Mouse (Mus musculus): ENCODE measurements at regions not wholly inside any gene's neighbourhood (a gene's known extent, or its start where the extent isn't known, plus 50 kb on each side); places are given as distances from the start of the nearest gene placed in this dataset.

DNA sequence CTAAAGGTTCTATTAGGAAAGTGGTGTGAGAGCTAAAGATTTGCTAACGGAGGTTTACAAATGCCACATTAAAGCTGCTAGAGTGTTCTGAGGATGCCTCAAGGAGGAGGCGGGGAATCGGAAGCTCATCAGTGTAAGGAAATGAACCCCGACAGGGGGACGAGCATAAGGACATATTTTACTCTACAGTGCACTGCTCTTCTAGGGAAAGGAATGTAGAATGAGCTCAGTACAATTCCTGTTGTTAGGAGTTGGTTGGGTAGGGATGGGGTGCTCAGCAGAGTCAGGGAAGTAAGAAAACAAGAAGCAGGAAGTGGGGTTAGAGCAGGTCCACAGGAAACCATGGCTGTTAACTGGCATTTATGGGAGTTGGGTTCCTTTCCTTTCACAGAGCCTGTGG is 54.6 kb downstream of the Mex3b start:
- DNase-seq: no peak

GRCm38 (mm10) chr7:82923220-82924071 is 56.3 kb downstream of the Mex3b start:
- peak in 1 of 2 experiments; percentile 10 for DNase-seq
- intact Hi-C loops (cut with DNase I): no loop called here

More for the DNA sequence above, 54.6 kb downstream of the Mex3b start:
- intact Hi-C loops (cut with DNase I): no loop called here

- intact Hi-C loops (cut with DNase I): no loop called here
- no peak for DNase-seq
Observed at GRCm38 (mm10) chr7:82924092-82924491, 57.0 kb downstream of the Mex3b start.

DNA sequence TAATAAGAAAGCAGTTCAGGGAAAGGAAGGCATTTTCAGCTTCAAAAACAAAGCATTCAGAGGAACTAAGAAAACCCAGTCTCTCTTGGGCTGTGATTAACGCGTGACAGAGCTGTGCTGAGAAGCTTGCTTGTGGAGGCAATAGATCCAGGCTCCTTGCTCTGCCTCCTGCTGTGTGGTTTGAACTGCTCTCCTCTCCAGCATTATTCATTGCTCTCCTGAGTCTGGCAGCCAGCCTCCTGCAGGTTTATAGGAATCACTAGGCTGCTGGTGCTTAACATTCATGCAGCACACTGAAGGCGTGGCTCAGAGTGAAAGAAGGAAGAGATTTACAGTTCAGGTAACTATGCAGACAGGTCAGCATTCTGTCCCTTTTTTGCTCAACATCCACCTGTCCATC is 71.2 kb downstream of the Mex3b start:
- intact Hi-C loops (cut with DNase I): no loop called here
- no peak for DNase-seq

DNA sequence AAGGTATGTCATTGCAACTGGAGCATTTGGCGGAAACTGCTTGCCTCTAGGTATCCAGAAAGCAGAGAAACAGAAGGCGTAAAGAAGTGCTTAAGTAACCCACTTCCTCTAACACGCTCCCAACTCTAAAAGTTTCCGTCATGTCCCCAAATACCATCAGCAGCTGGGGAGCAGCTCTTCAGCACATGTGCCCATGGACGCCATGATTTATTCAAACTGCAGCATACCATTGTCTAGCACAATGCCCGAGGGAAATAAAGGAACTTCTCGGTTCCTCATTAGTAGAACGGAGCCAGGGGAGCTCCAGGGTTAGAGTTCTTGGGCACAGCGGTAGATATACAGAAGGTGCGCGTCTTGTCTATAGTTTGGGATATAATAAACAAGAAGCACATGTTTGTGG is 72.4 kb downstream of the Mex3b start:
- intact Hi-C loops (cut with DNase I): no loop called here
- no peak for DNase-seq

DNA sequence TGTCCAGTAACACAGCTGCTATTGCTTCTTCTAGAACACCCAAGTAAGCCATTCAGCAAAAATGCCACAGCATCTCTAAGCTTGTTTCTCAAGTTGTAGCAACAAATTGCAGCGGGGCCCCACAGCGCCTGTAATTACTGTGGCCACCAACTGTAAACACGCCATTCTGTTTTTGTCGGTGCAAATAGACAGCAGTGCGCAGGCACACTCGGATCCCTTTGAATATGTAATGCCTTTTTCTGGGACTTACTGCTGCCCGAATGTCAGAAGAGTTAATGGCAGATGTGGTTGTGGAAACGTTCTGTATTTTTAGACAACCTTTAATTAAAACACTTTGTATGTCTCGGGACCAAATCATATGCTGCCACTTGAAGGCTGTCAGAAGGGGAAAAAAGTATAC is 76.2 kb downstream of the Mex3b start:
- intact Hi-C loops (cut with DNase I): no loop called here
- no peak for DNase-seq

DNA sequence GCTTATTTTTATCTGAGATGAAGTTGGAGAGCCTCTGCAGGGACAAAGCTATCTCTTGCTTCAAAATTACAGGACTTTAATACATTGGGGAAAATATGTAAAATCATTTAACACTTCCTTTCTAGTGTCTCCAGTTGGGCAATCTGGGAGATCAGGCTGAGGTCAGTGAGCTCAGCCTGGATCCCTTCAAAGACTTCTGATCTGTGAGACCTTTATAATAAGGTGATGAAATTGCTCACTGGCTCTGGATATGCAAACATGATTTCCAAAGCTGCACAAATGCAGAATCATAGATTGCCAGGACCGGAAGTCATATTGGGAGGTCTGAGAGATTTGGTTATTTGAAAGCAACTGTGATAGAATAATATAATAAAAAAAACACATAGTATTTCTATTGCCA is 76.7 kb downstream of the Mex3b start:
- DNase-seq: no peak
- intact Hi-C loops (cut with DNase I): no loop called here

- DNase-seq: no peak
- intact Hi-C loops (cut with DNase I): no loop called here
Observed at GRCm38 (mm10) chr7:82949372-82949771, 82.2 kb downstream of the Mex3b start.

GRCm38 (mm10) chr7:82957208-82957977 is 90.3 kb downstream of the Mex3b start:
- no peak for DNase-seq
- intact Hi-C loops (cut with DNase I): no loop called here

DNA sequence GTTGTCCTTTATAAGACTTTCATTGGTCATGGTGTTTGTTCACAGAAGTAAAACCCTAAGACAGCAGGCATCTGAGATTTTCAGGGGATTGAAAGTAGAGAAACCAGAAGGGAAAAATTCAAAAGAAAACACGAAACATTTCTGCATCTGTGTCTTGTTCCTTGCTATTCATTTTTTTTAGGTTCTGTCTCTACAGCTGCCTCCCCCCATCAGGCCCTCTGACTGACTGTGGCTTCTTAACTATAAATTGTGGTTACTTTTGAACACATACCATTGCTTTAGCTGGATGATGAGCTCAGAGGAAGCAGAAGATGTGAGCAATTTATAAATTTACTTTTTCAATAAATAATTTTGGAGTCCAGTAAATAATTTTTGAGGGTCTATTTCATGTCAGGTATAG is 103.5 kb downstream of the Mex3b start:
- intact Hi-C loops (cut with DNase I): no loop called here
- no peak for DNase-seq

GRCm38 (mm10) chr7:82971244-82971643 is 104.1 kb downstream of the Mex3b start:
- intact Hi-C loops (cut with DNase I): no loop called here

GRCm38 (mm10) chr7:82972214-82973006 is 105.3 kb downstream of the Mex3b start:
- DNase-seq: no peak
- intact Hi-C loops (cut with DNase I): no loop called here

More at GRCm38 (mm10) chr7:82971244-82971643, 104.1 kb downstream of the Mex3b start:
- no peak for DNase-seq

- no peak for DNase-seq
- intact Hi-C loops (cut with DNase I): no loop called here
Observed at GRCm38 (mm10) chr7:82990708-82991107, 123.6 kb downstream of the Mex3b start.

- DNase-seq: no peak
- intact Hi-C loops (cut with DNase I): no loop called here
Observed at GRCm38 (mm10) chr7:82993136-82993535, 126.0 kb downstream of the Mex3b start.

GRCm38 (mm10) chr7:82998848-82999247 is 131.7 kb downstream of the Mex3b start:
- intact Hi-C loops (cut with DNase I): no loop called here
- no peak for DNase-seq

DNA sequence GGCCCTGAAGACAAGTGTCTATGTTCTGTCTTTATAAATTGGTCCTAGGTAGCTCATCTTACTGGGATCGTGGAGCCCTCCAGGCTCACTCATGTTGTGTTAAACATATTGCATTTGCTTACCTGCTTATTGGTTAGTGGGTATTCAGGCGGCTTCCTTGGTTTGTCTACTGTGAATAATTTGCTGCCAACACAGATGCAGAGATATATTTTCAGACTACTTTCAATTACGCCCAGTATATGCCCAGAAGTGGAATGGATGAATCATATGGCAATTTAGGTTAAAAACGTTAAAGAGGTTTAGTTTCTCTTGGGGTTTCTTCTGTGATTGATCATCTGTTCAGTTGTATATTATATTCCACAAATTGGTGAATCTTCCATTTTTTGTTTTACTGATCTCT is 140.4 kb downstream of the Mex3b start:
- intact Hi-C loops (cut with DNase I): no loop called here
- DNase-seq: no peak

- DNase-seq: no peak
- intact Hi-C loops (cut with DNase I): no loop called here
Observed at GRCm38 (mm10) chr7:83012145-83012544, 145.0 kb downstream of the Mex3b start.

GRCm38 (mm10) chr7:83014725-83015690 is 147.9 kb downstream of the Mex3b start:
- DNase-seq: no peak
- intact Hi-C loops (cut with DNase I): no loop called here

DNA sequence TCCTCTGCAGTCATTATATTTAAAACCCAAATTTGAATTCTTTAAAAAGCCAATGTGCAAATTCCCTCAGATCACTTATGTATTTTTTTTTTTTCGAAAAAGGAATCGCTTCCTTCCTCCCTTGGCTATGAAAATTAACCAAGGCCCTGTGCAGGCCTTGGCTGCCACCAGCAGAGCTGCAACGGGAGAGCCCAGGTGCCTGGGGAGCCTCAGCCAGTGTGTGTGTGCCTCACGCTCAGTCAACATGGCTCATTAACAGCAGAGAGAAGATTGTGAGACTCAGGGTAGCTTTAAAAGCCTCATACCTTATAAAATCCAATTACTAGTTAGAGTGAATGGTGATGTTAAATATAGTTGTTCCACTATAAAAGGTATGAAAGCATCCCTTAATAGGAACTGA is 148.6 kb downstream of the Mex3b start:
- DNase-seq: no peak
- intact Hi-C loops (cut with DNase I): no loop called here

DNA sequence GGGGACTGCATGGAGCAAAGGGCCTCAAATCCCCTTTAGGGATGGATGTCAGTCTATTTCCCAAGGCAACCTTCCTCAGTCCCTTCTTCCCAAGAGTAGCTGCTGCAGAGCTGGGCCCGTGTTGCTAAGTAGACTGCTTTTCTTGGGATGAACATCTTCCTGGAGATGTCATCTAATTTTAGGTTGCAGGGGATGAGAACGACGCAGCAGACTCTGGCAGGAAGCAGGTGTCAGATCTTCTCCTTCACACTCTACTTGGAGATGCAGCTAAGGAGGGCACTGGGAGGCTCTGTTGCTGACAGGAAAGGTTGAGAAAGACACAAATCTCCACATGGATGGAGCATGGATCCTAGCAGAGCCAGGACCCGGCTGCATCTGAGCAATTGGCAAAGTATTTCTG is 149.4 kb downstream of the Mex3b start:
- no peak for DNase-seq
- intact Hi-C loops (cut with DNase I): no loop called here

All from heart, postnatal 14 days (tissue).